Mouse (Mus musculus): ENCODE data around the gene Map1s. TPM values are rescaled to one million over a fixed set of nuclear protein-coding genes. Genes with fewer than 3 reads are reported as not detected.

The Map1s gene
- polyA plus RNA-seq (2012; rRNA removed): 52.1 and 61.4 TPM in 2 replicates

GRCm38 (mm10) chr8:70905831-70906736 is at the start of gene Map1s:
TSS of gene Map1s (plus strand) at chr8:70905932.

GRCm38 (mm10) chr8:70862824-70863641 is 42.7 kb upstream of the Map1s start, which contains the start of gene Kcnn1:
TSS of gene Kcnn1 (minus strand) at chr8:70863258.

GRCm38 (mm10) chr8:70873364-70873985 is 32.3 kb upstream of the Map1s start, which contains the start of gene Ccdc124:
TSS of gene Ccdc124 (minus strand) at chr8:70873935.

GRCm38 (mm10) chr8:70892022-70892895 is 13.5 kb upstream of the Map1s start, which contains the start of gene Slc5a5:
TSS of gene Slc5a5 (minus strand) at chr8:70892757.

GRCm38 (mm10) chr8:70897021-70897680 is 8.6 kb upstream of the Map1s start, which contains the start of gene Rpl18a:
TSS of gene Rpl18a (minus strand) at chr8:70897412.

Other genes with a start within 250 kb of the Map1s start
- gene Pgpep1, start 245.5 kb upstream of the Map1s start, polyA plus RNA-seq (2012; rRNA removed): 45.7 and 46.8 TPM in 2 replicates
- 153 and 155 TPM in 2 replicates for gene Lsm4, start 232.7 kb upstream of the Map1s start, polyA plus RNA-seq (2012; rRNA removed)
- gene Jund, start 207.0 kb upstream of the Map1s start, polyA plus RNA-seq (2012; rRNA removed): 201 and 210 TPM in 2 replicates
- gene Iqcn, start 202.5 kb upstream of the Map1s start, polyA plus RNA-seq (2012; rRNA removed): 0.12 and 0.14 TPM in 2 replicates
- gene Gm3336, start 187.4 kb upstream of the Map1s start, polyA plus RNA-seq (2012; rRNA removed): not detected in 2 replicates
- gene Pde4c, start 182.2 kb upstream of the Map1s start, polyA plus RNA-seq (2012; rRNA removed): 1.1 and 1.2 TPM in 2 replicates
- gene Rab3a, start 151.3 kb upstream of the Map1s start, polyA plus RNA-seq (2012; rRNA removed): 582 and 635 TPM in 2 replicates
- 27.0 and 27.4 TPM in 2 replicates for gene Mpv17l2, start 145.0 kb upstream of the Map1s start, polyA plus RNA-seq (2012; rRNA removed)
- 138 and 151 TPM in 2 replicates for gene Pik3r2, start 129.2 kb upstream of the Map1s start, polyA plus RNA-seq (2012; rRNA removed)
- 44.0 and 53.5 TPM in 2 replicates for gene Mast3, start 100.9 kb upstream of the Map1s start, polyA plus RNA-seq (2012; rRNA removed)
- gene Il12rb1, start 97.5 kb upstream of the Map1s start, polyA plus RNA-seq (2012; rRNA removed): 0.06 and 0.09 TPM in 2 replicates
- gene Arrdc2, start 66.2 kb upstream of the Map1s start, polyA plus RNA-seq (2012; rRNA removed): 26.8 and 30.5 TPM in 2 replicates
- gene Kcnn1, start 42.7 kb upstream of the Map1s start, polyA plus RNA-seq (2012; rRNA removed): 23.8 and 25.4 TPM in 2 replicates
- 125 and 128 TPM in 2 replicates for gene Ccdc124, start 32.0 kb upstream of the Map1s start, polyA plus RNA-seq (2012; rRNA removed)
- 2.3 and 2.4 TPM in 2 replicates for gene Slc5a5, start 13.2 kb upstream of the Map1s start, polyA plus RNA-seq (2012; rRNA removed)
- 2,864 and 3,038 TPM in 2 replicates for gene Rpl18a, start 8.5 kb upstream of the Map1s start, polyA plus RNA-seq (2012; rRNA removed)